Mouse (Mus musculus): Measurements from ENCODE around the gene Olfr49. TPM values are rescaled to one million over a fixed set of nuclear protein-coding genes. Genes with fewer than 3 reads are reported as not detected.

Olfr49 gene
- not detected for total RNA-seq (2023)

DNA sequence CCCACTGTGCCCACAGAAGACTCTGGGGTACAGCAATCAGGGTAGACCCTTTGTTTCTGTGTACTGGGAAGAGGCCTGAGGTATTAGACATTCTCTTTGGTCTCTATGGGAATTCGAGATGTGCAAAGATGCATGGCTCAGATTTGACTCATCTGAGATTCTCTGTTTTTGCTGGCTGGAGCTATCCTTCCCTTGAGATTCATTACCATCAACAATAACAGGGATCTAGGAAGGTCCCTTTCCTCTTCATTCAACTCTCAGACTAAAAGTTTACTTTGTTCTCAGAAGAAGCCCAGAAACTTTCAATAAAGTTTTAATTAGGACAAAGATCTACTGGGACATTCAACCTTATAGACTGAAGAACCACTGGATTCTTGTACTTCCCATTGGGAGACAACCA is at the start of gene Olfr49:
Gene Olfr49, minus strand, starts transcription at position 101 of the 400 bp plus-strand sequence.

DNA sequence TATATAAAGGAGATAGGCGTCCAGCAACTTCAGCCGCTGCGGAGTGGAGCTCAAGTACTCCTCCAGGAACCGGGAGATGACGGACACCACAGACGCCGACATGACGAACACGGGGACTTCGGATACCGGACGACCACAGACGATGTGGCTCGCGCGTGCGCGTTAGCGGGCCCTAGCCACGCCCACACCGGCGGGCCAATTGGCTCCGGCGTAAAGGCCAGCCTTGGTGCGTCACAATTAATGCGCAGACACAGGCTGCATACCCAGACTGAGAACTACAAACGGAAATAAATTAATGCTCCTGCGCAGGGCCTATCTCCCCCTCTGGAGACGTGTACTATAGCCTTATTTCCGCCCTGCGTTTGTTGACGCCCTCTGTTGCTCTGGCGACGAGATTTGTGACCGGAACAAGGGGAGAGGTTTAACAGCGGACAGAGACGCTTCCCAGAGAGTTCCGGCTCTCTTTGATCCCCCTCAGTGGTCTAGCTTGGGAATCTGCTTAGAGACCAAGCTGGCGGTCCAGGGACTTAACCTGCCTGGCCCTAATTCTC is 30.9 kb downstream of the Olfr49 start, which contains the start of the genes Dad1 and Abhd4:
Gene Dad1, minus strand, starts transcription at position 364 of the 551 bp plus-strand sequence.
Gene Abhd4, plus strand, starts transcription at position 448 of the 551 bp plus-strand sequence.

Other genes starting within 250 kb of the Olfr49 start
- 100 to 1,000 TPM; 104 to 119 TPM for gene Dad1, start 30.8 kb downstream of the Olfr49 start, total RNA-seq (2023)
- gene Abhd4, start 30.8 kb downstream of the Olfr49 start, total RNA-seq (2023) = 10 to 100 TPM; 46.3 to 52.7 TPM
- gene Oxa1l, start 75.9 kb upstream of the Olfr49 start, total RNA-seq (2023) = 10 to 100 TPM; 69.3 to 69.9 TPM
- 10 to 100 TPM; 67.4 to 75.2 TPM for gene Slc7a7, start 132.8 kb upstream of the Olfr49 start, total RNA-seq (2023)
- 10 to 100 TPM; 77.0 to 87.1 TPM for gene Mrpl52, start 142.0 kb upstream of the Olfr49 start, total RNA-seq (2023)
- gene Mmp14, start 146.7 kb upstream of the Olfr49 start, total RNA-seq (2023) = 1 to 10 TPM; 1.4 to 2.5 TPM
- gene Lrp10, start 179.2 kb upstream of the Olfr49 start, total RNA-seq (2023) = 100 to 1,000 TPM; 109 to 130 TPM
- gene Rem2, start 191.2 kb upstream of the Olfr49 start, total RNA-seq (2023) = not detected
- gene Prmt5, start 232.6 kb upstream of the Olfr49 start, total RNA-seq (2023) = 10 to 100 TPM; 13.4 to 14.5 TPM

Data from monocyte, adult 59 days (primary cell).